Mouse (Mus musculus): ENCODE results near the gene Grb10.

GRCm38 (mm10) chr11:11997045-11997444 lies 41.4 kb downstream of the Grb10 start:
- TF ChIP-seq CTCF (IDR thresholded peaks at IDR 0.05; ENCODE audit: borderline replicate concordance, control insufficient read depth, extremely low read depth, insufficient read depth, low read length, poor library complexity) (no peak), POLR2A (IDR thresholded peaks at IDR 0.05; ENCODE audit: control insufficient read depth, extremely low read depth, insufficient read depth, low read length, poor library complexity) (no peak)

All from thymus, adult 2 months (tissue).